Mouse (Mus musculus): ENCODE results near the gene Prkcb. TPM values are rescaled to one million over a fixed set of nuclear protein-coding genes. Genes with fewer than 3 reads are reported as not detected.

The Prkcb gene
- total RNA-seq, 2 experiments from 2014 or later: 365 to 390 TPM

GRCm38 (mm10) chr7:122498461-122498860 lies 209.9 kb downstream of the Prkcb start:
- no peak for DNase-seq
- intact Hi-C loops (cut with DNase I): no loop called here

DNA sequence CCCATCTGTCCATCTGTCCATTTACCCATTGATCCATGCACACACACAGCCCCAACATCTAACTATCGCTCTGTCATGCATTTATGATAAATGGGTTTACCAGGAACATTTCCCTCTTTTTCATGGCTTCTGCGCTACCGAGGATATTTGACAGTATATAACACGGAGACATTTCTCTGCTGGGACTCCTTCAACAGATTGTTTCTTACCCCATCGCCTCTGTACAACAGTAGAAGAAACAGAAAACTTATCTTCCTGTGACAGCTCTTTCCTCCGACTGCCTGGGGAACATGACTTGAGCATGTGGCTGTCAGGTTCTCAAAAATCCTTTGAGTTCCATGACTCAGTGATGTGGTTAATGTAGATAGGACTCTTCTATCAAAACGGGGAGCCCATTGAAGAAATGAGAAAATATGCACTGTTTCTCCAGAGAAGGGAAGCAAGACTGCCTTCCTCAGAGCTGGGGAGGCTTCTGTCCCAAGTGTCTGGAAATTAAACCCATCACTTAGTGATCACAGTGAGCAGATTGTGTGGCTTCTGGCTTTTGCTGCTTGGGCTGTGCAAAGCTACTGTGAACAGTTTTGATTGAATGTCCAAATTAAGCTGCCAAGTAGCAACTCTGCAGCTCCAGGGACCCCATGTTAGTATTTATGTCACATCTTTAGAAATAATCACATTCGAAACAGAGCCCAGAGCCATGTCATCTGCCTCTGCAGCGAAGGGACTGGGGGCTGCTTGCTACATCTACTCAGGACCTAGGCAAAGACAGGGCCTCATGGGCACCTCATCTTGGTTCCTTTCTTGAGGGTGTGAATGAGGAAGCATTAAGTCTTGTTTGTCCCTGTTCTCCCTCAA lies 211.4 kb downstream of the Prkcb start:
- DNase-seq: no peak
- intact Hi-C loops (cut with DNase I): no loop called here

DNA sequence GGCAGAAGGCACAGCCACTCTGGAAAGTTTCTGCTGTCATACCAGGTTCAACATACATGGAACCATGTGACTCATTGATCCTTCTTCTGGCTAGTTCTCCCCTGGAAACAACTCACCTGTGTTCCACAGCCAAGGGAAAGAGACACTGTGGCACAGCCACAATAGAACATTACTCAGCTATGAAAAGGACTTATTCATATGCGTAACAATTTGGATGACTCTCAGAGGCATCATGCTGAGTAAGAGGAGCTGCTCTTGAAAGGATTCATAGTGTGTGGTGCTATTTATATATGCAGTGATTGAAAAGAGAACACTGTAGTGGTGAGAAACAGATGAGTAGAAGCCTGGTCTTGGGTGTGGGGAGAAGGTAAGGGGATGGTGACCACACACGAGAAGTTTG lies 217.9 kb downstream of the Prkcb start:
- intact Hi-C loops (cut with DNase I): no loop called here
- no peak for DNase-seq

DNA sequence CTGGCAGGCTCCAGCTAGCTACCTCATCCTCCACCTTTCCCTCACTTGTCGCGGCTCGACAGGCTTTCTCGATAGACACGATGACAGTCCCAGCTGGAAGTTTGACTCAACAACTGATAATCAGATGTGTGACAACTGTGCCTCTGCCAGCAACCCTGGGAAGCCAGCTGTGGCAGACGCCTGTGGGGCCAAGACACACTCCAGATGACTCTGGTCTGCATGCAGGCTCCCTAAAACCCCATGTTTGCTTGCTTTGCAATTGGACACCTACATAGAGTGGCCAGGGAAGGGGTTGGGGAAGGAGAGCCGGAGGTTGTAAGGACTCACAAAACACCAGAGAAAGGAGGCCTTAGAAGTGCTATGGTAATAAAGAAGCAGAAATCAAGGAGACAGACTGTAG lies 221.4 kb downstream of the Prkcb start:
- intact Hi-C loops (cut with DNase I): no loop called here
- DNase-seq: no peak

GRCm38 (mm10) chr7:122512430-122512966 lies 223.9 kb downstream of the Prkcb start:
- intact Hi-C loops (cut with DNase I): no loop called here

GRCm38 (mm10) chr7:122520850-122521638 lies 232.5 kb downstream of the Prkcb start:
- intact Hi-C loops (cut with DNase I): no loop called here
- DNase-seq: no peak

More at GRCm38 (mm10) chr7:122512430-122512966, 223.9 kb downstream of the Prkcb start:
- peak; percentile 12 for DNase-seq

- intact Hi-C loops (cut with DNase I): no loop called here
- DNase-seq: no peak
Observed at GRCm38 (mm10) chr7:122528201-122528600, 239.7 kb downstream of the Prkcb start.

DNA sequence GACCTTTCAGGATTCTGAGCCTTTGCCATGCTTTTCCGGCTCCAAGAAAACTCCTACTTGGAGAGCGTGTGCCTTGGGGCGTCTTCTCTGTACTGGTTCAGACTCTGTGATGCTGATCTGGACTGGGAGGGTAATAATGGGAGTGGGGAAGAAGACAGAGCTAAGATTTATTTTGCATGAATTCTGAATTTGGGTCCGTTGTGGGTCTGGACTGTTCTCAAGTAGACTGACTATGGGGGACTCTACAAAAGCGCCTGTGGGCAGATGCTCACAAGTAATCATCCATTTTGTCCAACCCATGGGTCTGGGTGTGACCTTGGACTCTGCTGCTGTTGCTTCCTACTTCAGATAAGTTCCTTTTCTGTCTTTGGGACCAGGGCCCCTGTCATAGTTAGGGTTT lies 240.1 kb downstream of the Prkcb start:
- no peak for DNase-seq
- intact Hi-C loops (cut with DNase I): no loop called here

DNA sequence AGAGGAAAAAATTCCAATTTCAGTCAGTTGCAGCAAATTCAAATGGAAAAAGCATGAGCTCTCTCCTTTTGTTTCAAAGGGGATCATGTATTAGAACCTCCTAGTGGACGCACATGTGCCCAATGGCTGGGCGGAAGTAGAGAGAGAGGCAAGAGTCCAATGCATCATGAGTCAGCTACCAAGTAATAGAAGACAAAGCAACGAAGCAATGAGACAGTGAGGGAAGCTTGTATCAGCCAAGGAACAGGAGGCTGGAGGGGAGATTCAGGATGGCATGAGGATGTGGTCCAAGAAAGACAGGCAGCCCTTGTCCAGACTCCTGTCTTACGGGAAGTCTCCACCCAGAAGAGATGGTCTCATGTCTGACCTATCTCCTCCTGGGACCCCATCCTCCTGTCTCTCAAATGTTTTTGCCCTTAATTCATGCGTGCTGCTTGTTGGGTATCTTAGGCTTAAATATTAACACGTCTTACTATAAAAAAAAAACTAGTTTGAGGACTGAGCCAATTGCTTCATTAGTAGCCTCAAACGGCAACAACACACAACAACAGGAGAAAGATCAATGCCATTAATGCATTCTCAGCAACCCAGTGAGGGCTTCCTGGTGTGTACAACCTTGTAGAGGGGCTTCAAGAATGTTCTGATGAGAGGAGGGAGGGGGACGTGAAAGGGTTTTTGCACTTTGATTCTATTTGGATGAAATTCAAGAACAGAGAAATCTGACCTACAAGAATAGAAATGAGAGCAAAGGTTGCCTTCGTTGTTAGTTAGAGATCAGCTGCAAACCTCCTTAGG lies 245.2 kb downstream of the Prkcb start:
- DNase-seq: no peak
- intact Hi-C loops (cut with DNase I): no loop called here

- intact Hi-C loops (cut with DNase I): no loop called here
- no peak for DNase-seq
Observed at GRCm38 (mm10) chr7:122544616-122545015, 256.1 kb downstream of the Prkcb start.

DNA sequence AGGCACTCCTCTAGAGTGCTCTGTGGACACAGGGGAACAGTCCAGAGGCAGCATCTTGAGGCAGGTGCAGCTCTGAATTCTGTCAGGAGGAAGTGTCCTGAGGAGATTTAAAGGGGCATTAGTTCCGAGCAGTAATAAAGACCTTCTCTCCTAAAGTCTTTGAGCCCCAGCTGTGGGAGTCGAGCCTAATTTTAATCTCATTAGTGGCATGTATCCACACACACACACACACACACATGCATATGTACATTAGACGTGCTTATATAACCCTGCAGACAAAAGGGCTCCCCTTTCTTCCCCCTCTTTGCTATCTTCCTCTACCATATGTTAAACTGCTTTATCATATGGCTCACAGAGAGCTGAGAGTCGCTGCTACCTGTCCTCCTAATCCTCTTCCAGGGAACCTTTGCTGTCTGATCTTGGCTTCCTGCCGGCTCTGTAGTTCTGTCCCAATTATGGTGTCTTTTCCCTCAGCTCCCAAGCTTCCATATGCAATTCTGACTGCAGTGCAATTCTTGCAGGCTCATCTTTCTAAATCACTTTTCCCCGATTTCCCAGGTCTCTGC lies 268.1 kb downstream of the Prkcb start:
- intact Hi-C loops (cut with DNase I): no loop called here
- no peak for DNase-seq

GRCm38 (mm10) chr7:122558085-122558811 lies 269.7 kb downstream of the Prkcb start:
- intact Hi-C loops (cut with DNase I): no loop called here
- no peak for DNase-seq

DNA sequence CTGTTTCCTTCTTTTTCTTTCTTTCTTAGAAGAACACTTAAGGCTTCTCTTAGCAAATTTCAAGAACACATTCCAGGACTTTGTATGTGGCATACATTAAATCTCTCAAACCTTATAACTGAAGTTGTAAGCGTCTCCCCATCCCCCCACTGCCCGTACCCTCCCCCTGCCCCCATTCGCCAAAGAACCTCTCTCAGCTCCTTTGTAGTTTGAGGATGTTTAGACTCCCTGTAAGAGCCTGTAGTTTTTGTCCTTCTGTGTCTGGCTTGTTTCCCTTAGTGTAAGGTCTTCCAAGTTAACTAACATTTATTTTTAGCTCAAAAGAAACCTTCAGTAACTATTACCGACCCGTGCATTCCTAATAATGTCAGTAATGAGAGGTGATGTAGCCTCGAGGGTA lies 270.4 kb downstream of the Prkcb start:
- intact Hi-C loops (cut with DNase I): no loop called here
- DNase-seq: no peak

- intact Hi-C loops (cut with DNase I): no loop called here
- no peak for DNase-seq
Observed at GRCm38 (mm10) chr7:122562586-122562985, 274.0 kb downstream of the Prkcb start.

DNA sequence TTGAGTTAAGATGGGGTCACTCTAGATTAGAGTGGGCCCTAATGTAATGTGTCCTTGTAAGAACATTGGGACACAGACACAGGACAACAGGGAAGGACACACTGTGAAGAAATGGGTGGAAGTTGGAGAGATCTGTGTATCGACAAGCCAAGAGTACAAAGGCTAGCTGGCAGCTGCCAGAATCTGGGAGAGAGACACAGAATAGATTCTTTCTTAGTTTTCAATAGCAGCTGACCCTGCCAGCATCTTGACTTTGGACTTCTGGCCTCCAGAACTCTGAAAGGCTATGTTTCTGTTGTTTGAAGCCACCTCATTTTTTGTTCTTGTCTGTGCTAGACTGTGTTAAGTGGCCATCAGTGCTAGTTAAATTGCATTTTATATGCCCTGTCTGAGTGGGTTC lies 276.8 kb downstream of the Prkcb start:
- DNase-seq: no peak
- intact Hi-C loops (cut with DNase I): no loop called here

- DNase-seq: no peak
- intact Hi-C loops (cut with DNase I): no loop called here
Observed at GRCm38 (mm10) chr7:122566011-122566410, 277.5 kb downstream of the Prkcb start.

- intact Hi-C loops (cut with DNase I): no loop called here
Observed at GRCm38 (mm10) chr7:122568787-122569186, 280.2 kb downstream of the Prkcb start.

DNA sequence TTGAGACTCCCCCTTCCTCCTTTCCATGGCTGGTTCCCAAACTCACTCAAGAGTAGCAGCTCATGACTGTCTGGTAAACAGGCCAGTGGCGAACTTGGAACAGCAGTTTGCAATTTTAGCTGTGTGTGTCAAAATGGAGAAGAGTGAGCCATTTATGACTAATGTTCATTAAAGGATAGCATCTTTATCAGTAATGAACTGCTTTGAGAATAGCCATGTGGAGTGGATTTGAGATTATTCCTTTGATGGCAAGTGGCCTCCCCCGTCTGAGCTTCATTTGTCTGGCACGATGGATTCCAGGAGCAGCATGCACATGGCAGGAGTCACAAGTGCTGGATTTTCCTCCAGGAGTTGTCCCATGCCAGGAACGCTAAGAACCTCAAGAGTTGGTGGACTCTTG lies 281.9 kb downstream of the Prkcb start:
- DNase-seq: no peak
- intact Hi-C loops (cut with DNase I): no loop called here

More at GRCm38 (mm10) chr7:122568787-122569186, 280.2 kb downstream of the Prkcb start:
- DNase-seq: no peak

DNA sequence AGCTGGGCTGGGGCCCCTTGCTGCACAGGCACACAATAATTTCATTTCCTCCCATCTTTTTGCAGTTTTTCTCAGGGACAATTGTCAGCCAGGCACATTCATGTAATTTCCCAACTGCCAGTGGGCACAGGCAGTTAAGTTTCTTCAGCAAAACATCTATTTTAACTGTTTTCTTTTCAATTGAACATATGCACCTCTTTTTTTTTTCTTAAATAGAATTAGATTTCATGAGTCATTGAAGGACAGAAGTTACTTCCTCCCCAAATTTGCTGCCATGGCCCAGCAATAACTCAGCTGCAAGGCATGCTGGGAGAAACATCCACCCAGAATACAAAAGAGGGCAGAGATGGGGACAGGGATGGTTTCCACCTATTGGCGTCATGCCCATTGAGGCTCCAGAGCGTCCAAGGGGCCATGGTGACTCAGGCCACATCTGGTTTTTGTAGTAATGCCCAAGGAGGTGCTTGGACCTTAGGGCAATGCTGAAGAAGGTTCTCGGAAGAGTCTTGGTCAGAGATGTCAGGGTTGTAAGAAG lies 284.6 kb downstream of the Prkcb start:
- DNase-seq: no peak

GRCm38 (mm10) chr7:122574418-122574817 lies 285.9 kb downstream of the Prkcb start:
- intact Hi-C loops (cut with DNase I): no loop called here
- no peak for DNase-seq

More for the DNA sequence above, 284.6 kb downstream of the Prkcb start:
- intact Hi-C loops (cut with DNase I): no loop called here

Measured in left cerebral cortex, postnatal 4 days (tissue).